Mouse (Mus musculus): Measurements from ENCODE around the gene Tnfrsf1b. TPM values are rescaled to one million over a fixed set of nuclear protein-coding genes. Genes with fewer than 3 reads are reported as not detected.

Gene Tnfrsf1b
- polyA plus RNA-seq, 1 experiment from 2014 or later, result 1.6 TPM

GRCm38 (mm10) chr4:145254418-145254817 lies 7.7 kb upstream of the Tnfrsf1b start:
- Histone ChIP-seq H3K36me3 (no peaks in the 10 kb centered on the region), H3K27ac (no peak overlapping the region), H3K9me3 (no peaks in the 10 kb centered on the region), H3K9ac (no peak overlapping the region), H3K4me3 (no peak overlapping the region), H3K4me1 (no peaks in the 10 kb centered on the region), H3K4me2 (replicated peaks) (no peak overlapping the region), H3K27me3 (no peaks in the 10 kb centered on the region)
- ATAC-seq (ENCODE audit: insufficient number of reproducible peaks, insufficient read depth, low FRiP score, low TSS enrichment), result no peak
- WGBS, result 63% methylated on average over 13 of the region's 13 CpGs

GRCm38 (mm10) chr4:145252611-145253010 lies 5.9 kb upstream of the Tnfrsf1b start:
- H3K27ac ChIP-seq, result no peak overlapping the region
- no peaks in the 10 kb centered on the region for H3K9me3 ChIP-seq
- ATAC-seq (ENCODE audit: insufficient number of reproducible peaks, insufficient read depth, low FRiP score, low TSS enrichment), result no peak
- H3K4me1 ChIP-seq, result no peaks in the 10 kb centered on the region
- H3K36me3 ChIP-seq, result no peaks in the 10 kb centered on the region
- no peak overlapping the region for H3K9ac ChIP-seq
- H3K4me3 ChIP-seq, result no peak overlapping the region
- peaks cover 12% of the 10 kb centered on the region for H3K27me3 ChIP-seq
- H3K4me2 ChIP-seq (replicated peaks), result no peak overlapping the region
- 89% methylated on average over 8 of the region's 8 CpGs for WGBS

GRCm38 (mm10) chr4:145251546-145251945 lies 4.9 kb upstream of the Tnfrsf1b start:
- H3K9ac ChIP-seq, result no peak overlapping the region
- no peaks in the 10 kb centered on the region for H3K4me1 ChIP-seq
- 93% methylated on average over 4 of the region's 4 CpGs for WGBS
- peaks cover 23% of the 10 kb centered on the region for H3K27me3 ChIP-seq
- no peak overlapping the region for H3K4me3 ChIP-seq
- H3K4me2 ChIP-seq (replicated peaks), result no peak overlapping the region
- H3K36me3 ChIP-seq, result no peaks in the 10 kb centered on the region
- no peaks in the 10 kb centered on the region for H3K9me3 ChIP-seq
- no peak overlapping the region for H3K27ac ChIP-seq
- ATAC-seq (ENCODE audit: insufficient number of reproducible peaks, insufficient read depth, low FRiP score, low TSS enrichment), result no peak

- no peak overlapping the region for H3K9ac ChIP-seq
- no peak overlapping the region for H3K4me2 ChIP-seq (replicated peaks)
- no peaks in the 10 kb centered on the region for H3K36me3 ChIP-seq
- H3K27me3 ChIP-seq, result peaks cover 38% of the 10 kb centered on the region
- no peaks in the 10 kb centered on the region for H3K9me3 ChIP-seq
- 80% methylated on average over 4 of the region's 4 CpGs for WGBS
- no peak overlapping the region for H3K4me3 ChIP-seq
- H3K27ac ChIP-seq, result no peak overlapping the region
- no peak for ATAC-seq (ENCODE audit: insufficient number of reproducible peaks, insufficient read depth, low FRiP score, low TSS enrichment)
- H3K4me1 ChIP-seq, result no peaks in the 10 kb centered on the region
Observed at GRCm38 (mm10) chr4:145250002-145250401, 3.3 kb upstream of the Tnfrsf1b start.

GRCm38 (mm10) chr4:145247556-145247955 lies 886 bp upstream of the Tnfrsf1b start:
- no peaks in the 10 kb centered on the region for H3K4me1 ChIP-seq
- H3K4me3 ChIP-seq, result no peak overlapping the region
- H3K9me3 ChIP-seq, result no peaks in the 10 kb centered on the region
- peaks cover 47% of the 10 kb centered on the region for H3K27me3 ChIP-seq
- H3K27ac ChIP-seq, result no peak overlapping the region
- no peak for ATAC-seq (ENCODE audit: insufficient number of reproducible peaks, insufficient read depth, low FRiP score, low TSS enrichment)
- H3K4me2 ChIP-seq (replicated peaks), result no peak overlapping the region
- H3K36me3 ChIP-seq, result no peaks in the 10 kb centered on the region
- no peak overlapping the region for H3K9ac ChIP-seq
- 75% methylated on average over 2 of the region's 2 CpGs for WGBS

GRCm38 (mm10) chr4:145245581-145245980 lies 1.1 kb downstream of the Tnfrsf1b start:
- Histone ChIP-seq H3K4me2 (replicated peaks) (peak overlapping the region; percentile 75), H3K27ac (no peak overlapping the region), H3K27me3 (peaks cover 47% of the 10 kb centered on the region), H3K9ac (no peak overlapping the region), H3K9me3 (no peaks in the 10 kb centered on the region), H3K4me3 (no peak overlapping the region), H3K36me3 (no peaks in the 10 kb centered on the region), H3K4me1 (no peaks in the 10 kb centered on the region)
- 85% methylated on average over 3 of the region's 3 CpGs for WGBS
- no peak for ATAC-seq (ENCODE audit: insufficient number of reproducible peaks, insufficient read depth, low FRiP score, low TSS enrichment)

- H3K4me3 ChIP-seq, result no peak overlapping the region
- no peak overlapping the region for H3K27ac ChIP-seq
- H3K27me3 ChIP-seq, result peaks cover 47% of the 10 kb centered on the region
- no peak overlapping the region for H3K9ac ChIP-seq
- H3K9me3 ChIP-seq, result no peaks in the 10 kb centered on the region
- no peak for ATAC-seq (ENCODE audit: insufficient number of reproducible peaks, insufficient read depth, low FRiP score, low TSS enrichment)
- no peaks in the 10 kb centered on the region for H3K36me3 ChIP-seq
- H3K4me2 ChIP-seq (replicated peaks), result no peak overlapping the region
- 82% methylated on average over 2 of the region's 2 CpGs for WGBS
- H3K4me1 ChIP-seq, result no peaks in the 10 kb centered on the region
Observed at GRCm38 (mm10) chr4:145244676-145245075, 2.0 kb downstream of the Tnfrsf1b start.

GRCm38 (mm10) chr4:145242719-145243350 lies 3.8 kb downstream of the Tnfrsf1b start:
- 56% methylated on average over 1 of the region's 1 CpGs for WGBS

GRCm38 (mm10) chr4:145240723-145241231 lies 5.9 kb downstream of the Tnfrsf1b start:
- WGBS, result 64% methylated on average over 4 of the region's 4 CpGs
- H3K4me1 ChIP-seq, result 0 out of 2 replicates have a peak, but pooled peaks cover 6% of the 10 kb centered on the region
- H3K27me3 ChIP-seq, result peaks cover 16% of the 10 kb centered on the region
- H3K27ac ChIP-seq, result no peak overlapping the region
- no peaks in the 10 kb centered on the region for H3K36me3 ChIP-seq
- no peak overlapping the region for H3K4me2 ChIP-seq (replicated peaks)
- no peaks in the 10 kb centered on the region for H3K9me3 ChIP-seq
- H3K9ac ChIP-seq, result no peak overlapping the region
- no peak for ATAC-seq (ENCODE audit: insufficient number of reproducible peaks, insufficient read depth, low FRiP score, low TSS enrichment)
- H3K4me3 ChIP-seq, result no peak overlapping the region

More at GRCm38 (mm10) chr4:145242719-145243350, 3.8 kb downstream of the Tnfrsf1b start:
- Histone ChIP-seq H3K4me3 (no peak overlapping the region), H3K9me3 (no peaks in the 10 kb centered on the region), H3K9ac (no peak overlapping the region), H3K27me3 (peaks cover 37% of the 10 kb centered on the region), H3K27ac (no peak overlapping the region), H3K4me2 (replicated peaks) (no peak overlapping the region), H3K36me3 (no peaks in the 10 kb centered on the region), H3K4me1 (0 out of 2 replicates have a peak, but pooled peaks cover 6% of the 10 kb centered on the region)
- ATAC-seq (ENCODE audit: insufficient number of reproducible peaks, insufficient read depth, low FRiP score, low TSS enrichment), result no peak

GRCm38 (mm10) chr4:145239049-145239830 lies 7.4 kb downstream of the Tnfrsf1b start:
- Histone ChIP-seq H3K4me3 (no peak overlapping the region), H3K36me3 (no peaks in the 10 kb centered on the region), H3K27ac (no peak overlapping the region), H3K9ac (no peak overlapping the region), H3K4me2 (replicated peaks) (no peak overlapping the region), H3K4me1 (0 out of 2 replicates have a peak, but pooled peaks cover 6% of the 10 kb centered on the region), H3K27me3 (peaks cover 3% of the 10 kb centered on the region; the same call in 1 of the 2 replicates), H3K9me3 (no peaks in the 10 kb centered on the region)
- no peak for ATAC-seq (ENCODE audit: insufficient number of reproducible peaks, insufficient read depth, low FRiP score, low TSS enrichment)
- WGBS, result 33% methylated on average over 4 of the region's 4 CpGs

- ATAC-seq (ENCODE audit: insufficient number of reproducible peaks, insufficient read depth, low FRiP score, low TSS enrichment), result no peak
- Histone ChIP-seq H3K4me2 (replicated peaks) (no peak overlapping the region), H3K4me1 (0 out of 2 replicates have a peak, but pooled peaks cover 6% of the 10 kb centered on the region), H3K9me3 (no peaks in the 10 kb centered on the region), H3K9ac (no peak overlapping the region), H3K36me3 (no peaks in the 10 kb centered on the region), H3K4me3 (no peak overlapping the region), H3K27me3 (no peaks in the 10 kb centered on the region), H3K27ac (no peak overlapping the region)
- WGBS, result 87% methylated on average over 7 of the region's 7 CpGs
Observed at GRCm38 (mm10) chr4:145236027-145236426, 10.6 kb downstream of the Tnfrsf1b start.

Measured in embryonic facial prominence, embryonic 12.5 days (tissue).